Mouse (Mus musculus) spleen, embryonic (tissue): ENCODE data around the gene Slc41a1.
"Not testable (repeated sequence)": the region's sequence is repeated elsewhere in the genome, so short reads cannot be mapped to it uniquely, and the experiment has no call there.

ENCODE experiments used
- CTCF ChIA-PET: fragments of 350-600 bp; sonication (Branson Sonifier 250); formaldehyde crosslinking; loops from one replicate; lab custom pipeline; 2022; lab: Charles Lee

Gene Slc41a1

DNA sequence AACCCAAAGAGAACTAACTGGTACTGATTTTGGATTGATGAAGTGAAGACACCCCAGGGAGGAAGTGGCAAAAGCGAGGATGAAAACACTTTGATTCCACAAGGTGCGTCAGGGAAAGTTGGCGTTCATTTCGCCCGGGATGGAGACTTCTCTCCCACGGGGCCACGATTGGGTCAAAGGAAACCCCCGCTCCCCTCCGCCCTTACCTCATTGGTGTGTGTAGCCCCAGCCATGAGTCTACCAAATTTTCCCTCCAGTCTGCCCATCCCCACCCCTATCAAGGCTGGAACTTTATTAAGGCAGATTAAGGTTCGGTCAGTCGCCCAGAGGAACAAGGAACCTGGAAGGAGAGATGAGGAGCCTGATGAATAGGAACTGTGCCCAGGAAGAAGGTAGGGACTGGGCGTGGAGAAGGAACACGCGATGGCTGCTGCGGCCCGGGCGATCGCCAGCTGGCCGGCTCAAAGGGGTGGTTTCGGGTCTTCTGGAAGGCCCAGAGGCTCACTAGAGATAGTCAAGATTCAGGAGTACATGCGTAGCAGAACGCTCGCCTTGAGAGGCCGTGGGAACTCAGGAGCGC, at the start of gene Slc41a1:
Gene Slc41a1, plus strand, starts transcription at position 287 of the 580 bp plus-strand sequence.
- CTCF ChIA-PET = no interaction called here

DNA sequence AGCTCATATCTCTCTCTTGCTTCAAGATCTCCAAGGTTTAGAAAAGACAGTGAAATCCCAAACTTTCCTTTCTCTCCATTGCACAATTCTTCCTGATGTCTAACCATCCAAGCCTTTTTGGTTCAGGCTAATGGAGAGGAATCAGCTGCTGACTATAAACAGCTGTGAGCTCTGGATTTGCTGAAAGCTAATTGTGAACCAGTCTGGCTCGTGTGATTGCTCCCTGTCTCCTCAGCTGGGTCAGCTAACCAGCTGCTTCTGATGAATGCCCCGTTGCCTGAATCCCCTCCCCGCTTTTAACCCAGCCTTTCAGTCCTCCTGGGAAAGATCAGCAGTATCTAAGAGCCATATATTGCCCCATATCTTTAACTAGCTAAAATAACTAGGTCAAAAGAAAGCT, 32.7 kb upstream of the Slc41a1 start:
- CTCF ChIA-PET = interaction anchor here (0.5 to 0.7 kb wide), 2 partner anchors 10 to 13 kb away, joined by 3 to 16 read pairs; no protein-coding TSS in a partner anchor

DNA sequence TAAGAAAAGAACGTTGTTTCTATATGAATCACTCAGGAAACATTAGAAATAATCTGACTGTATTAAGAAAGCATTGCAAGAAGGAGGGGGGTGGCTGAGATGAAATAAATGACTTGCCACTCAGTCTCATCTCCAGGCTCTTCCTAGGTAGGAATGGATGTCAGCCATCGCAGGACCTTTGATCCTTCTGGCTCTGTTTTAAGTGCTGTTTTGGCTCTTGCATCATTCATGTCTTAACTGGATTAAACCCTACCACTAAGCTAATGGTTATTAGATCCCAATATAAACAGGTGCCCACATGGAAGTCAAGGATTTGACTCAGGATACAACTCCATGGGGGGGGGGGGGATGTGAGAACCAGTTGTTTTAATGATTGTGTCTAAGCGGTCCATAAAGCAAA, 32.1 kb upstream of the Slc41a1 start:
- CTCF ChIA-PET = interaction anchor here (0.6 to 0.7 kb wide), 3 partner anchors 11 to 247 kb away, joined by 4 to 16 read pairs (median 5); no protein-coding TSS in a partner anchor

DNA sequence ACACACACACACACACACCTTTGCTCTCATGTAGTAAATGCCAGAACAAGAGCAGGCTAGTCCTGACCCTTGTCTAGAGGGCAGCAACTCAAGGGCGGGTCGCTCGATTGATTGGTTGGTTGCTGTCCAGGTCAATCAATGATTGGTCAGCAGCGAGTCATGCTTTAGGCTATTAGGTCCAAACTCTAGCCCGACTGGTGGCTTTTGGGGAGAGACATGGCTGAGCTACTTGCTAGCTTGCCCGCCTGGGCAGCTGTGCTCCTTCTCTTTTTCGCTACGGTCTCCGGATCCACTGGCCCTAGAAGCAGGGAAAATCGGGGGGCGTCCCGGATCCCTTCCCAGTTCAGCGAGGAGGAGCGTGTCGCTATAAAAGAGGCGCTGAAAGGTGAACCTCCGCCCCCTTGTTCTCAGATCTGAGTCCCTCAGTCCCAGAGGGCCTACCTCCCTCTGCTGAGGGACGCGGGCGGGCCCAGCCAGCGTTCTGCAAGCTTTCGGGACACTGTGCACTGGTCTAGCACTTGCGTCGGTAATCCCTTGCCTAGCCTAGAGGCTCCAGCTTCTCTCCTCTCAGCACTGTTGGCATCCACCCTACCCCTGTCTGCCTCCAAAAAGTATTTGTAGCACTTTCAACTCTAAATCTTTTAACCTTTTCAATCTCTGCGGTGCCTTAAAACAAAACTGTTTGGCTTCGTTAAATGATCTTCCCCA, 29.9 kb upstream of the Slc41a1 start, which contains the start of gene Pm20d1:
Gene Pm20d1, plus strand, starts transcription at position 180 of the 708 bp plus-strand sequence.
- CTCF ChIA-PET = interaction anchor here (0.7 kb wide), 1 partner anchor 124 kb away, joined by 4 read pairs; no protein-coding TSS in a partner anchor

DNA sequence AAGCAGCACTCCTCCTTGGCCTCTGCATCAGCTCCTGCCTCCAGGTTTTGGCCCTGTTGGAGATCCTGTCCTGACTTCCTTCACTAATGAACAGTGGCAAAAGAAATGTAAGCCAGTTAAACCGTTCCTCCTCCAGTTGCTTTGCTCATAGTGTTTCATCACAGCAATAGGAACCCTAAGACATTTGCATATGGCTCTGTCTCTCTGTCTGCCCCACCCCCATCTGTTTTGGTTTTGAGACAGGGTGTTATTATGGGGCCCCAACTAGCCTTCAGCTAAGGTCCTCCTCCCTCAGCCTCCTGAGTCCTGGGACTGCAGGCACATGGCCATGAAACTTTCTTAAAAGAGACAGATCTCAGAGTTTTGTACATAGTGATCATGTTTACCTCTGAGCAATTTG, 27.3 kb upstream of the Slc41a1 start:
- CTCF ChIA-PET = no interaction called here

DNA sequence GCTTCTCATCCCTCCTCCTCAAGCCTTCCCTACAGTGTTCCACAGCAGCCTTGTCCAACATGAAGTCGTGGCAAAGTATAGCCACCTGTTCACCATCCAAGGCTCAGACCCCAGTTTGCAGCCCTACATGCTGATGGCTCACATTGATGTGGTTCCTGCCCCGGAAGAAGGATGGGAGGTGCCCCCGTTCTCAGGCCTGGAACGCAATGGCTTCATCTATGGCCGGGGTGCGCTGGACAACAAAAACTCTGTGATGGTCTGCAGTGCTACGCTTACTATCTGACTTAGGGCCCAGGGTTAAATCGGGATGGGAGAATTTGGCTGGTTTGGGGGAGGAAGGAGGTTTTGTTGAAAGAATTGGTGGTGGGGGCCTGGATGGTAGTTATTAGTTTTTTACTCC, 26.2 kb upstream of the Slc41a1 start:
- CTCF ChIA-PET = no interaction called here

DNA sequence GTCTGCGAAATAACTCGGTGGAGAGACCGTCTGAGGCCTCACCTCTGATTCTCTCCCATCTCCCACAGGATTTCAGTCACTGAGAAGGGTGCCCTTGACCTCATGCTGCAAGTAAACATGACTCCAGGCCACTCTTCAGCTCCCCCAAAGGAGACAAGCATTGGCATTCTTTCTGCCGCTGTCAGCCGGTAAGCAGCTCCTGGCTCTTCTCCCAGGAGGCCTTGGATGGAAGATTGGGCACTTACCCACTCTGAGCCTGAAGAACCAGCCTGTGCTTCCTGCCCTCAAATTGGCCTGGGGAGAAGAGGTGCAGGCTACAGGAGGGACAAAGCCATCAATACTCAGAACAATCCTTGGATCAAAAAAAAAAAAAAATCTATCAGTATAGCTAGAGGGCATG, 24.6 kb upstream of the Slc41a1 start:
- CTCF ChIA-PET = no interaction called here

DNA sequence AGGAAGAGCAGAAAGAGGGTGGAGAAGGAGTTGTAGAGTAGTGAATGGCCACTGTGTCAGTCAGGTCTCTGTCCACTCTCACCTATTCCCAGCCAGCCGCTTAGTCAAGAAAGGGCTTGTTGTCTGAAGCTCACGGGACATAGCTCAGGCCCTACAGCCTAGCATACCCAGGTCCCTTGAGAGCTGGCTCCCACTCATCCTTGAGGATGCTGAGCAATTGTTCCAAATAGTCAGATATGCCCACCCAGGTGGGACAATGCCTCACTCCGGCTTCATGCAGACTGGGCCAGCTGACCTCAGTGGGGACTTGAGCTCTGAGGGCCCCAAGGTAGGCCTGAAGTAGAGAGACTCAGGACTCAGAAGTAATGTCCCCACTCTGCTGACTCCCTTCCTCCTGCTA, 23.1 kb upstream of the Slc41a1 start:
- CTCF ChIA-PET = no interaction called here

DNA sequence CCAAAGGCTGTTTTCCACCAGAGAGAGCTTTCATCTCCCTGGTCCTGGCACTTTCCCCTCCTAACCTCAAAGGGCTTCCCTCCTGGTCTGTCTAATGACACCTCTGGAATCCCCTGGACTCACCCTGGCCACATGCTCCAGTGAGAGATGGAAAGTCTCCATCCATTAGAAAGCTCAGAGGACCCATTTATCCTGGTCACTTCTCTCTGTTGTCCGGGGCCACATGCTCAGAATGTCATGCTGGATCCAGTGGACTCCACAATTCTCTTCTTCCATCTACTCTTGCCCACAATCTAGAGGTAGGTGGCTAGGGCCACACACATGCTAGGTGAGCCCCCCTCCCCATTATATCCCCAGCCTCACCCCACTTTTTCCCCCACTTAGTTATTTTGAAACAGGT, 18.3 kb upstream of the Slc41a1 start:
- CTCF ChIA-PET = no interaction called here

DNA sequence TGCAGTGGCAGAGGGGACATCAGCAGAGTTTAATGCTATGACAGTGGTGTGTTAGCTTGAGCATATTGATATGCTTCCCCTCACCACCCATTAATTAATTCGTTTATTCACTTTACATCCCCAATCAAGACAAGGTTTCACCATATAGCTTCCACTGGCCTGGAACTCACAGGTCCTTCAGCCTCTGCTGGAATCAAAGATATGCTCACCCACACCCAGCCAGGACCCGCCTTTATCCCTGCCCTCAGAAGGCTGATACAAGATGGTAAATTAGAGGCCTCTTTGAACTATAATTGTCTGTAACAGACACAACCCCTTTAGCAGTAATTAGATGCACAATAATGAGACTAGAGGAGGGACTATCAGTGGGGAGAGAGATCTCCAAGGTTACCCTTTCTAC, 17.6 kb upstream of the Slc41a1 start:
- CTCF ChIA-PET = no interaction called here

DNA sequence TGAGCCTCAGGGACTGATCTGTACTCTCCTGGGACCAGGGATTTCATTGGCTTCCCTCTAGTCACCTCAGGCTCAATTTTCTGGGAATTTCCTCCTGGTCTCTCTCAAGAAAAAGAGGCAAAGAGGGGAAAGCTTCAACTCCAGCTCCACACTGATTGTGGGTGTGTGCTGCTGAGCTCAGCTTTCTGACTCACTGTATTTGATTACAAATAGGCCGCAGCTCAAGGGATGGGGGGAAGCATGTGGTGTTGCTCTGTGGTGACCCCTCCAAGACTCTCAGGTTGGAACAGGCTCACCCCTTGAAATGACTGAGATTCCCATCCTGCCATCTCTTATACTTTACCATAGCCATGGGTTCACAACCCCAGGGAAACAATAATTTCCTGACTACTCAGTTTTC, 15.9 kb upstream of the Slc41a1 start:
- CTCF ChIA-PET = interaction anchor here (0.6 kb wide), 1 partner anchor 179 kb away, joined by 3 read pairs; no protein-coding TSS in a partner anchor

DNA sequence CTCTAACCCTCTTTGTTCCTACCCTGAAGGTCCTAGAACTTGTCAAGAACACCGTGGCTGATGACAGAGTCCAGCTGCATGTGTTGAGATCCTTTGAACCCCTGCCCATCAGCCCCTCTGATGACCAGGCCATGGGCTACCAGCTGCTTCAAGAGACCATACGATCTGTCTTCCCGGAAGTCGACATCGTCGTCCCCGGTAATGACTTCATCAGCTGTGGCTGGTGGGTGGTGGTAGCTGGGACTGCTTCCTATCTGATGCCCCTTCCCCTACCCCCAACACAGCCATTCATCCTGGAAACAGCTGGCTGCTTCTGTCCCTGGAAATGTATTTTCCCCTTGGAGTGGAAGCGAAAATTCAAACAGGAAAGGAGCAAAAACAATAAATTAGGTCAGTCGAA, 15.3 kb upstream of the Slc41a1 start:
- CTCF ChIA-PET = no interaction called here

DNA sequence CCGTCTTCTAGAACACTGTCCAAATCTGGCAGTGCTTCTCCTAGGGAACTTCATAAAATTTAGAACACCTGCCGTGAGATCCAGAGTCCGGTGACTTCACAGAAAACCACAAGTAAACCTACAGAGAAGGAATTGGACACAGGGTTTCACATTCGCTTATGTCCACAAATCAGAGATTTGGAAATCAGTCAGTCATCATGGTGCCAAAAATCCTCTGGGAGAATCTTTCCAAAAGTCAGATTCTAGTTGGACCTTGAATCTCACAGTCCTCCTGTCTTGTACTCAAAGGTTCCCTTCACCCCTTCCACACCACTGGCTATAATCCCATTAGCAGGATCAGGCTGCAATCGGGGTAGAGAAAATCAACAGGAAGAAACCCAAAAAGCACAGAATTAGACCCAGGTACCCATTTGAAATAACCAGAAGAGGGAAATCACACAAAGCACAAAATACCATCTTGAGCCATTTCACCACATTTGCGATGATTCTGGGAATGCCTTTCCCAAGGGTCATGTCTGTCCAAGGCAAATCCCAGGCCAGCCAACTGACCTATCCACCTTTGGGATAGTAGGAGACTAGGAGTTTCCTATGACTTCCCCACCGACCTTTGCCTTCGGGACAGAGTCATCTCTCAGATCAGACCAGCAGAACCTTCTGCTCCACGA, 14.5 kb upstream of the Slc41a1 start:
- CTCF ChIA-PET = no interaction called here

DNA sequence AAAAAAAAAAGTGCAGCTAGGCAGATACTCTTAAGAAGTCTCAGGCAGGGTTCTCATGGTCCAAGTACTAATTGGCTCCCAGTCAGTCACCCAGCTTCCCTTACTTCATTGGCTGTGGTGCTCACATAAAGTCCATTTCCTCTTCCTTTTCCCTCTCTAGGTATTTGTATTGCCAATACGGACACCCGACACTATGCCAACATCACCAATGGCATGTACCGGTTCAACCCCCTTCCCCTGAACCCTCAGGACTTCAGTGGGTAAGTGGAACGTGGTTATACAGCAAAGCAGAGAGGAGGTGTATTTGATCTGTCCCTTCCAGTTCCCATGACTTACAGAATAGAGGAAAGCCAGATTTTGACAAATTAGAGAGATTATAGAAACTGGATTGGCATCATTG, 13.6 kb upstream of the Slc41a1 start:
- CTCF ChIA-PET = no interaction called here

DNA sequence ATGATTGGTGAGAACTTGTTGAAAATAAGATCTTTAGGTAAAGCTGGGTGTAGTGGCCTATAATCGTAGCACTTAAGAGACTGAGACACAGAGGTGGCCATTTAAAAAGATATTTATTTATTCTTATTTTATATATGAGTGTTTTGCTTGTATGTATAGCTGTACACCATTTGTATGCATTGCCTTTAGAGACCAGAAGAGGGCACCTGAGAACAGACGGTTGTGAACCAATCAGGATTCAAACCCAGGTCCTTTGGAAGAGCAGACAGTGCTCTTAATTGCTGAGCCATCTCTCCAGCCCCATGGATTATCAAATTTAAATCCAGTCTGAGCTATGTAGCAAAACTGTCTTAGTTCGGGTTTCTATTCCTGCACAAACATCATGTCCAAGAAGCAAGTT, 13.1 kb upstream of the Slc41a1 start:
- CTCF ChIA-PET = interaction anchor here (0.5 to 0.6 kb wide), 2 partner anchors 105 to 113 kb away, joined by 3 read pairs; no protein-coding TSS in a partner anchor

DNA sequence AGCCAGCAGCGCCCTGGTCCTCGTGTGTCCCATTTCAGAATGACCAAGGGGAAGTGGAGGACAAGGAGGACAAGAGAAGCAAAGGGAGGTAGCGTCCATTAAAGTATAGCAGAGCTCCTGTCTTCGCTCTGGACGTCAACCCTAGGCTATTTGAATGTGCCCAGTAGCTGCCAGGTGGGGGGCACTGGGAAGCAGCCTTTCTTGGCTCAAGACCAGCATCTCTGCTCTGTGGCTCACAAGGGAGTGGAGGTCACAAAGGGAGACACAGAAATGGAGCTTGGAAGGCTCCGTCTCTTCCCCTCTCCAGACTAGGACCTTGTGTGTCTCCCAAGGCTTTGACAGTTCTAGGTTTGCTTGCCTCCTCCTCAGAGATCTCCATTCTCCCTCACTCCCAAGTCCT, 10.4 kb upstream of the Slc41a1 start:
- CTCF ChIA-PET = no interaction called here

DNA sequence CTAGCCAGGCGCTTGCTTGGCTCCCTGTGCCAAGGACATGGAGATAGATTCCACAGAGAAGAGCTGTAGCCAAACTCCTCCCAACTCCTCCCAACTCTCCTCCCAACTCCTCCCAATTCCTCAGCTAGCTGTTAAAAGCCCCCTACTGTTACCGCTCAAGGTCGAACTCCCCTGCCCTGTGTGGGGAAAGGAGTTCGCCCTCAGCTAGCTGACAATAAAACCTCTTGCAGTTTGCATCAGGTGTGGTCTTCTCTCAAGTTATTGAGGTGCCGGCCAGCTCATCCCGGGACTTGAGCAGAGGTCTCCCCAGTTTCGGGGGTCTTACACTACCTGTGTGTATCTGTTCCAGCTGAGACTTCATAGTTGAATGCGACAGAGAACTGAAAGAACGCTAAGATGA, 6.9 kb upstream of the Slc41a1 start:
- CTCF ChIA-PET = not testable (repeated sequence)

DNA sequence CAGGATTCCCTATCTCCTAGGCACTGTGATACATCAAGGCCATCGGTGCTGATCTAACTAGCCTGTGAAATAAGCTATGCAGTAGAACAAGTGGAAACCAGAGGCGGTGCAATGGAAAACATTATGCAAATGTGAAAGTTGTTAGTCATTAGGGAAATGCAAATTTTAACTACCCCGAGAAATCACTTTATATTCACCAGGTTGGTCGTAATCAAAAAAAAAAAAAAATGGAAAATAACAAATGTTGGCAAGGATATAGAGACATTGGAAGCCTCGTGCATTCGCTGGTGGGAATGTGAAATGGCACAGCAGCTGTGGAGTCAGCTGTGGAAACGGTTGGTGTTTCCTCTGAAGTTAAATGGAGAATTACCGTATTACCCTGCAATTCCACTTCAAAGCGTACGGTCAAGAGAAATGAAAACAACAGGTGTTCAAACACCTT, 6.4 kb upstream of the Slc41a1 start:
- CTCF ChIA-PET = no interaction called here

DNA sequence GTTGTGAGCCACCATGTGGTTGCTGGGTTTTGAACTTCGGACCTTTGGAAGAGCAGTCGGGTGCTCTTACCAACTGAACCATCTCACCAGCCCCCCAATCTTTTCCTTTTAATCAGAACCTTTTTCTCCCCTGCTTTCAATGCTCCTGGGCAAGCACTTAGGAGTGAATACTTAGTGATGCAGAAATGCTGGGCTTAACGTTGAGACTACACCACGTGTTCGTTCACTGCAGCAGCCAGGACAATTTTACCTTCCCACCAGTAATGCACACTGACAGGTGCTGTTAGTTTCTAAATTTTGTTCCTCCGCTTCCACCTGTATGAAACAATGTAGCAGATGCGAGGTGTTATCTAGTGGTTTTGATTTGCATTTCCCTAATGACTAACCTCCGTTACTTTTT, 5.0 kb upstream of the Slc41a1 start:
- CTCF ChIA-PET = interaction anchor here (0.6 to 0.7 kb wide), 3 partner anchors 21 to 1220 kb away, joined by 5 to 11 read pairs (median 6); no protein-coding TSS in a partner anchor

DNA sequence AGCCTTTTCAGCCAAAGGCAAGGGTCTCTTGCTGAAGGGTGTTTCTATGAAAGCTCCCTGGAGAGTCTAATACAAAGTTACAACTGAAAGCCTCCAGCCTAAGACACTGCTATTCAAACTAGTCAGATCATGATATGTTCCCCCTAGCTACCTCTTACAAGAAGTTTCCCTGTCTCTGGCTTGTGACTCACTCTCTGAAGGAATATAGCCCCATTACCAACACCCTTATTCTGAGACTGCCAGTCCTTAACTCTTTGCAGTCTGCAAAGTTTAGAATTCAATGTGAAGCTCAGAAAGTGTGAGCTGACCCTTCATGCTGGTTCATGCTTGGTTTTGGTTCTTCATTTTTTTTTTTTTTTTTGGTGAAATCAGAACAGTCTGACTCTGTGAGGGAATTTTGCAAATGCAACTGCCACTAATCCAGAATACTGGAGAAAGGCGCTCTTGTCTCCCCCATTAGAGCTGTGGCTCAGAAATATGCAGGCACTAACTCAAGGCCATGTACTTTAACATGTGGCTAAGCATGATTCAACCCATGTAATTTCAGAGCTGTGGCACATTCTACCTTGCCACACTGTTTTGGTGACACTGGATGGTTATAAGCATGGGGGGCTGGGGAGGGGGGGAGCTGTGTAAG, 4.3 kb upstream of the Slc41a1 start:
- CTCF ChIA-PET = interaction anchor here (0.6 to 0.7 kb wide), 2 partner anchors 20 to 88 kb away, joined by 3 to 11 read pairs; no protein-coding TSS in a partner anchor

DNA sequence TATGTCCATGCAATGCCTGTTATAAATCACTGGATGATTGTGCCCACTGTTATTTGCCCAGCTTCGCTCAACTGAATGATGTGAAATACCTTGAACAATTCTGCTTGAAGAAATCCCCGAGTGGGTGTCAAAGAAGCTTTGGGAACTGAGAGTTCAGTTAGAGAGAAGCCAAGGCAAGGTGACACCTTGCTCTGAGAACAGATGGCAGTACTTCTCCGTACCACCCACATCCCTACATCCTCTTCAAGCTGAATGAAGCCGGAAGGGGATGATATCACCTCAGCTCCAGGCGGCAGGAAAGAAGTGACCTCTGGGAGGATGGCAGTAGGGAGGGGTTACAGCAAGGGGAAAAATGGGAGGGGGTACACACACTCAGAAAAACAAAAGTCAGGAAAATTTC, 3.7 kb upstream of the Slc41a1 start:
- CTCF ChIA-PET = interaction anchor here (0.6 kb wide), 1 partner anchor 62 kb away, joined by 3 read pairs; no protein-coding TSS in a partner anchor
